ENCODE assay signal across 16 mouse cellular contexts in genomic region chr12:76920398-76920797, GRCm38 (mm10).
"Had no signal": no experiment of that assay in that cellular context is flagged by ENCODE, and none has a peak within 500 bp of the region (broad histone marks: within the 10 kb centered on the region; RNA-seq: fewer than 3 reads in every experiment).

No protein-coding gene starts in this region.

- H3K9me3 ChIP-seq: limb, embryonic 12.5 days; liver, embryonic 12.5 days; liver, embryonic 15.5 days; midbrain, embryonic 12.5 days; neural tube, embryonic 13.5 days had no signal

- DNase-seq: liver; lung, adult 2 months; retina, postnatal 1 day; right cerebral cortex, postnatal 25 days; spleen, adult 18-20 months; thymus, adult 18-20 months; thymus, postnatal 36 days had no signal

- H3K4me3 ChIP-seq: limb, embryonic 12.5 days; liver, embryonic 12.5 days; liver, embryonic 15.5 days; midbrain, embryonic 12.5 days; myocyte; neural tube, embryonic 13.5 days had no signal

- ATAC-seq: liver, embryonic 12.5 days; lung, postnatal 0 days; midbrain, embryonic 16.5 days had no signal

- H3K4me2 ChIP-seq: limb, embryonic 12.5 days; liver, embryonic 12.5 days; liver, embryonic 15.5 days; midbrain, embryonic 12.5 days; neural tube, embryonic 13.5 days had no signal

- H3K4me1 ChIP-seq: limb, embryonic 12.5 days; midbrain, embryonic 12.5 days; neural tube, embryonic 13.5 days had no signal

- H3K27me3 ChIP-seq: limb, embryonic 12.5 days; liver, embryonic 12.5 days; liver, embryonic 15.5 days; midbrain, embryonic 12.5 days; neural tube, embryonic 13.5 days had no signal

- H3K9ac ChIP-seq: limb, embryonic 12.5 days; liver, embryonic 12.5 days; liver, embryonic 15.5 days; midbrain, embryonic 12.5 days; neural tube, embryonic 13.5 days had no signal

- H3K27ac ChIP-seq: limb, embryonic 12.5 days; macrophage; midbrain, embryonic 12.5 days; neural tube, embryonic 13.5 days had no signal
